Mouse (Mus musculus): ENCODE measurements at regions not wholly inside any gene's neighbourhood (a gene's known extent, or its start where the extent isn't known, plus 50 kb on each side); places are given as distances from the start of the nearest gene placed in this dataset.

- Histone ChIP-seq H3K79me3 (ENCODE audit: low read depth) (no peaks in the 10 kb centered on the region), H3K27me3 (ENCODE audit: control insufficient read depth, insufficient read depth, insufficient read length) (no peaks in the 10 kb centered on the region), H3K36me3 (ENCODE audit: control insufficient read depth, insufficient read depth) (no peaks in the 10 kb centered on the region), H3K4me3 (ENCODE audit: insufficient read depth, poor library complexity, severe bottlenecking) (no peak overlapping the region), H3K79me2 (ENCODE audit: control insufficient read depth, insufficient read depth) (no peaks in the 10 kb centered on the region), H3ac (ENCODE audit: control insufficient read depth, insufficient read length, low read depth) (no peak overlapping the region)
- TF ChIP-seq USF1 (IDR thresholded peaks at IDR 0.05; ENCODE audit: low read depth): no peak
- no peak for TF ChIP-seq FOSL1 (IDR thresholded peaks at IDR 0.05; ENCODE audit: insufficient read depth, low read length, poor library complexity, severe bottlenecking)
- no peak for TF ChIP-seq CEBPB (IDR thresholded peaks at IDR 0.05; ENCODE audit: low read depth)
- TF ChIP-seq MYOG (IDR thresholded peaks at IDR 0.05; ENCODE audit: control insufficient read depth, extremely low read depth, insufficient read length): no peak
- no peak for TF ChIP-seq CTCF (IDR thresholded peaks at IDR 0.05; ENCODE audit: control insufficient read depth, insufficient read depth, insufficient read length)
- no peak for TF ChIP-seq MAX (IDR thresholded peaks at IDR 0.05)
- no peak for TF ChIP-seq MYOD1 (IDR thresholded peaks at IDR 0.05; ENCODE audit: control insufficient read depth, insufficient read length, low read depth)
Observed at GRCm38 (mm10) chr3:41177124-41177523, 94.3 kb upstream of the Pgrmc2 start.

- no peak for TF ChIP-seq MYOG (IDR thresholded peaks at IDR 0.05; ENCODE audit: control insufficient read depth, extremely low read depth, insufficient read length)
- Histone ChIP-seq H3K79me2 (ENCODE audit: control insufficient read depth, insufficient read depth) (no peaks in the 10 kb centered on the region), H3K36me3 (ENCODE audit: control insufficient read depth, insufficient read depth) (no peaks in the 10 kb centered on the region), H3K79me3 (ENCODE audit: low read depth) (no peaks in the 10 kb centered on the region), H3K27me3 (ENCODE audit: control insufficient read depth, insufficient read depth, insufficient read length) (no peaks in the 10 kb centered on the region), H3ac (ENCODE audit: control insufficient read depth, insufficient read length, low read depth) (no peak overlapping the region), H3K4me3 (ENCODE audit: insufficient read depth, poor library complexity, severe bottlenecking) (no peak overlapping the region)
Observed at GRCm38 (mm10) chr3:41175356-41175755, 92.5 kb upstream of the Pgrmc2 start.

- Histone ChIP-seq H3K79me2 (ENCODE audit: control insufficient read depth, insufficient read depth) (no peaks in the 10 kb centered on the region), H3K36me3 (ENCODE audit: control insufficient read depth, insufficient read depth) (no peaks in the 10 kb centered on the region), H3ac (ENCODE audit: control insufficient read depth, insufficient read length, low read depth) (no peak overlapping the region), H3K79me3 (ENCODE audit: low read depth) (no peaks in the 10 kb centered on the region), H3K27me3 (ENCODE audit: control insufficient read depth, insufficient read depth, insufficient read length) (no peaks in the 10 kb centered on the region), H3K4me3 (ENCODE audit: insufficient read depth, poor library complexity, severe bottlenecking) (no peak overlapping the region)
- TF ChIP-seq FOSL1 (IDR thresholded peaks at IDR 0.05; ENCODE audit: insufficient read depth, low read length, poor library complexity, severe bottlenecking) (no peak), CEBPB (IDR thresholded peaks at IDR 0.05; ENCODE audit: low read depth) (no peak), USF1 (IDR thresholded peaks at IDR 0.05; ENCODE audit: low read depth) (no peak), CTCF (IDR thresholded peaks at IDR 0.05; ENCODE audit: control insufficient read depth, insufficient read depth, insufficient read length) (no peak)
Observed at GRCm38 (mm10) chr3:41173561-41173960, 90.7 kb upstream of the Pgrmc2 start.

- Histone ChIP-seq H3ac (ENCODE audit: control insufficient read depth, insufficient read length, low read depth) (no peak overlapping the region), H3K36me3 (ENCODE audit: control insufficient read depth, insufficient read depth) (no peaks in the 10 kb centered on the region), H3K79me3 (ENCODE audit: low read depth) (no peaks in the 10 kb centered on the region), H3K79me2 (ENCODE audit: control insufficient read depth, insufficient read depth) (no peaks in the 10 kb centered on the region), H3K27me3 (ENCODE audit: control insufficient read depth, insufficient read depth, insufficient read length) (no peaks in the 10 kb centered on the region), H3K4me3 (ENCODE audit: insufficient read depth, poor library complexity, severe bottlenecking) (no peak overlapping the region)
- no peak for TF ChIP-seq CEBPB (IDR thresholded peaks at IDR 0.05; ENCODE audit: low read depth)
- no peak for TF ChIP-seq FOSL1 (IDR thresholded peaks at IDR 0.05; ENCODE audit: insufficient read depth, low read length, poor library complexity, severe bottlenecking)
- TF ChIP-seq MYOD1 (IDR thresholded peaks at IDR 0.05; ENCODE audit: control insufficient read depth, insufficient read length, low read depth): no peak
- no peak for TF ChIP-seq CTCF (IDR thresholded peaks at IDR 0.05; ENCODE audit: control insufficient read depth, insufficient read depth, insufficient read length)
Observed at GRCm38 (mm10) chr3:41172306-41173215, 89.7 kb upstream of the Pgrmc2 start.

- no peak overlapping the region for H3K4me3 ChIP-seq (ENCODE audit: insufficient read depth, poor library complexity, severe bottlenecking)
- no peaks in the 10 kb centered on the region for H3K36me3 ChIP-seq (ENCODE audit: control insufficient read depth, insufficient read depth)
- H3K79me3 ChIP-seq (ENCODE audit: low read depth): no peaks in the 10 kb centered on the region
- H3K27me3 ChIP-seq (ENCODE audit: control insufficient read depth, insufficient read depth, insufficient read length): no peaks in the 10 kb centered on the region
- no peak overlapping the region for H3ac ChIP-seq (ENCODE audit: control insufficient read depth, insufficient read length, low read depth)
- H3K79me2 ChIP-seq (ENCODE audit: control insufficient read depth, insufficient read depth): no peaks in the 10 kb centered on the region
- TF ChIP-seq CTCF (IDR thresholded peaks at IDR 0.05; ENCODE audit: control insufficient read depth, insufficient read depth, insufficient read length): no peak
- TF ChIP-seq MYOD1 (IDR thresholded peaks at IDR 0.05; ENCODE audit: control insufficient read depth, insufficient read length, low read depth): no peak
- no peak for TF ChIP-seq USF1 (IDR thresholded peaks at IDR 0.05; ENCODE audit: low read depth)
- TF ChIP-seq MAX (IDR thresholded peaks at IDR 0.05): no peak
- TF ChIP-seq FOSL1 (IDR thresholded peaks at IDR 0.05; ENCODE audit: insufficient read depth, low read length, poor library complexity, severe bottlenecking): no peak
- no peak for TF ChIP-seq MYOG (IDR thresholded peaks at IDR 0.05; ENCODE audit: control insufficient read depth, extremely low read depth, insufficient read length)
Observed at GRCm38 (mm10) chr3:41171772-41172171, 88.9 kb upstream of the Pgrmc2 start.

GRCm38 (mm10) chr3:41171310-41171709, 88.5 kb upstream of the Pgrmc2 start:
- no peaks in the 10 kb centered on the region for H3K36me3 ChIP-seq (ENCODE audit: control insufficient read depth, insufficient read depth)
- no peaks in the 10 kb centered on the region for H3K27me3 ChIP-seq (ENCODE audit: control insufficient read depth, insufficient read depth, insufficient read length)
- no peak overlapping the region for H3ac ChIP-seq (ENCODE audit: control insufficient read depth, insufficient read length, low read depth)
- H3K4me3 ChIP-seq (ENCODE audit: insufficient read depth, poor library complexity, severe bottlenecking): no peak overlapping the region
- TF ChIP-seq MAX (IDR thresholded peaks at IDR 0.05) (no peak), CEBPB (IDR thresholded peaks at IDR 0.05; ENCODE audit: low read depth) (no peak), CTCF (IDR thresholded peaks at IDR 0.05; ENCODE audit: control insufficient read depth, insufficient read depth, insufficient read length) (no peak), MYOD1 (IDR thresholded peaks at IDR 0.05; ENCODE audit: control insufficient read depth, insufficient read length, low read depth) (no peak), MYOG (IDR thresholded peaks at IDR 0.05; ENCODE audit: control insufficient read depth, extremely low read depth, insufficient read length) (no peak), USF1 (IDR thresholded peaks at IDR 0.05; ENCODE audit: low read depth) (no peak), FOSL1 (IDR thresholded peaks at IDR 0.05; ENCODE audit: insufficient read depth, low read length, poor library complexity, severe bottlenecking) (no peak)
- no peaks in the 10 kb centered on the region for H3K79me2 ChIP-seq (ENCODE audit: control insufficient read depth, insufficient read depth)
- no peaks in the 10 kb centered on the region for H3K79me3 ChIP-seq (ENCODE audit: low read depth)

Measured in C2C12 (cell line).